Mouse (Mus musculus) Muller cell, postnatal 12 days (primary cell): ENCODE measurements around the gene B3galt1.
A peak's percentile ranks its signal among the peaks of the same experiment; 100 is the strongest.

Source experiments
- DNase-seq: peaks from one replicate; pipeline ENCODE4 v3.0.0-alpha.2; 2015; ENCODE audit errors: inconsistent ontology term

B3galt1 gene

GRCm38 (mm10) chr2:68052481-68052880 lies 486.8 kb downstream of the B3galt1 start:
- DNase-seq: no peak

- no peak for DNase-seq
These were observed 487.6 kb downstream of the B3galt1 start for GRCm38 (mm10) chr2:68053243-68053642.

- DNase-seq: no peak
These were observed 495.7 kb downstream of the B3galt1 start for GRCm38 (mm10) chr2:68061341-68061740.

- peak; percentile 90 for DNase-seq
These were observed 514.0 kb downstream of the B3galt1 start for GRCm38 (mm10) chr2:68079426-68080360.

- DNase-seq: peak; percentile 11
These were observed 515.2 kb downstream of the B3galt1 start for GRCm38 (mm10) chr2:68080872-68081280.

- DNase-seq: no peak
These were observed 518.8 kb downstream of the B3galt1 start for GRCm38 (mm10) chr2:68084483-68084882.

- peak; percentile 65 for DNase-seq
These were observed 520.4 kb downstream of the B3galt1 start for GRCm38 (mm10) chr2:68086101-68086500.

- DNase-seq: peak; percentile 71
These were observed 525.9 kb downstream of the B3galt1 start for GRCm38 (mm10) chr2:68091559-68091958.

GRCm38 (mm10) chr2:68104641-68105040 lies 539.0 kb downstream of the B3galt1 start:
- no peak for DNase-seq

GRCm38 (mm10) chr2:68118076-68118475 lies 552.4 kb downstream of the B3galt1 start:
- peak; percentile 85 for DNase-seq

- DNase-seq: no peak
These were observed 559.1 kb downstream of the B3galt1 start for GRCm38 (mm10) chr2:68124751-68125150.

GRCm38 (mm10) chr2:68141094-68141493 lies 575.4 kb downstream of the B3galt1 start:
- no peak for DNase-seq

- DNase-seq: no peak
These were observed 577.6 kb downstream of the B3galt1 start for GRCm38 (mm10) chr2:68143292-68143691.

GRCm38 (mm10) chr2:68159751-68160150 lies 594.1 kb downstream of the B3galt1 start:
- no peak for DNase-seq

- no peak for DNase-seq
These were observed 594.9 kb downstream of the B3galt1 start for GRCm38 (mm10) chr2:68160566-68160965.

- no peak for DNase-seq
These were observed 596.3 kb downstream of the B3galt1 start for GRCm38 (mm10) chr2:68162012-68162411.

- DNase-seq: peak; percentile 31
These were observed 605.6 kb downstream of the B3galt1 start for GRCm38 (mm10) chr2:68171306-68171705.
